Mouse (Mus musculus): ENCODE measurements around the gene Esr1.
"Not testable (repeated sequence)": the region's sequence is repeated elsewhere in the genome, so short reads cannot be mapped to it uniquely, and the experiment has no call there.

The Esr1 gene

DNA sequence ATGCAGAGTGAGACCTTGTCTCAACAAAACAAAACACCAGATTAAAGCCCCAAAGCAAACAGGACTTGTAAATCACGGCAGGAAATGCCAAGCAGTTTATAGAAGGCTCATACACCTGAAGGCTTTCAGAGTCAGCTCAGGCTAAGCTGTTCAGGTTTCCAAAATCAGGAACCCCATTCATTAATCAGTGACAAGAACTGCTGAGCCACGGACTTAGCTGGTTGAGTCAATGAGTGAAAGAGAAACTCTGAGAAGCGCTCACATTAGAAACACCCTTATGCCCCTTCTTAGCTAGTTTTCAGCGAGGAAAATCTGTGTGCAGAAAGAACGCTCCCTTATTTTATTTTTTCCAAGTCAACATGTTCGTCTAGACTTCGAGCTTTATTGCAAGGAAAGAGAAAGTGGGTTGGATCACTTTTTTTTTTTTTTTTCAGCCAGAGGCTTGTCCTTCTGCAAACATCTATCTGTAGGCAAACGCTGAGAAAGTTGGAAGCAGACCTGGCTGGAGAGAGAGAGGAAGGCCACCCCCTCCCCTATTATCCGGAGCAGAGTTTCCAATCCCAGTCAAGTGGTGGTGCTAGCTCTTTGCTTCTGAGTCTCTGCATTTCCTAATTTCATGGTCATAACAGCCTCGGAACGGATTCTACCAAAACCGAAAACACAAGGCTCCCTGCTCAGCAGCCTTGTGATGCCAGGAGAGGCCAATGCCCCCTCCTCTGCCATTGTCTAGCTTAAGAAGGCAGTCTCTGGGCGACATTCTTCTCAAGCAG, at the start of gene Esr1:
TSS of gene Esr1 (plus strand) at position 208 of the 770 bp plus-strand sequence.
- no peak for DNase-seq (ENCODE audit: low spot score in 2 of 2)

DNA sequence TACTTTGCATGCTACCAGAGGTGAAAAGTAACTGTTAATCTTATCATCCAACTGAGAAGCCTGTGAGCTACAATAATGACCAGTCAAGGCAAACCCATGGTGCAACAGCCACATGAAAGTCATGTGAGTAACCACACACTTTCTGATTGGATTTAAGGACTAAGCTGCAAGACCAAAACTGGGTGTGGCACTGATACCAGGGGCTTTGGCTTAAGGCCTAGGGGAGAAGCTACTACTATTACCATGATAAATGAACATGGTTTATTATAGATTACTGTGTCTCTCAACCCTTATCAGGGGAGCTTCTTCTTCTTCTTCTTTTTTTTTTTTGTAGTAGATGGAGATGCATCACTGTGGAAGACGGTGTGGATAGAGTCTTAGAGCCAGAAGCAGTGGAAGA, 46.2 kb upstream of the Esr1 start:
- DNase-seq (ENCODE audit: low spot score in 2 of 2), result no peak

DNA sequence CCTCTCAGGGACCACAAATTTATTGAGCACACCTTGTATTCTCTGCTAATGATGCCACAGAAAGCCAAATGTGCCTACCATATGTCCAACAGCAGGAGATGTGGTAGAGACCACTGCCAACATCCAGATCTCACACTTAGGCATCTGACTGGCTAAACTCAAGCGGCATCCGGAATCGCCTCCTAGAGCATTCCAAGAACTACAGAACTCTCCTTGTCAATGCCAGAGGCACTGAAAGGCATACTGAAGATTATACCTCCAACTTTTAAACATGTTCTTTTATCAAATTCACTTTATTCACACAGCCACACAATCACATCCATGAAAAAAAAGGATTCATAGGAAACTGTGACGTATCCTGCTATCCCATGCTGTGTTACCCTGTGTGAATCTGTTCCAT, 40.6 kb upstream of the Esr1 start:
- no peak for DNase-seq (ENCODE audit: low spot score in 2 of 2)

DNA sequence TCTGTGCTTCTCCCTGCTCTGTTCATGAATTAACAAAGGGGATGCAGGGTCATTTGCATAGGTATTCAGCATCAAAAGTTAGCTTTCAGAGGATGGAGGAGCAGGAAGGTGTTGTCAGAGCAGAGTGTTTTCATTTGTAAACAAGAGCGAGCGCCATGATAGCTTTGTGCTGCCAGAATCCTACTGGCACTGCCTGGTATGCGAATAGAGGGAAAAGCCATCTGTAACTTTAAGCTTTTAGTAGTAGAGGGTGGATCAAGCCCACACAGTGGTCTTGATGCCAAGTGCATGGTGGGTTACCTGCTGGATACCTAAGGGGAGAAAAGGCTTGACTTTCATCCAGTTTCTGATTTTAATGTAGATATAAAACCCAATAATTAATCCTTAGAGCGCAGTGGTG, 40.1 kb upstream of the Esr1 start:
- DNase-seq (ENCODE audit: low spot score in 2 of 2), result no peak

DNA sequence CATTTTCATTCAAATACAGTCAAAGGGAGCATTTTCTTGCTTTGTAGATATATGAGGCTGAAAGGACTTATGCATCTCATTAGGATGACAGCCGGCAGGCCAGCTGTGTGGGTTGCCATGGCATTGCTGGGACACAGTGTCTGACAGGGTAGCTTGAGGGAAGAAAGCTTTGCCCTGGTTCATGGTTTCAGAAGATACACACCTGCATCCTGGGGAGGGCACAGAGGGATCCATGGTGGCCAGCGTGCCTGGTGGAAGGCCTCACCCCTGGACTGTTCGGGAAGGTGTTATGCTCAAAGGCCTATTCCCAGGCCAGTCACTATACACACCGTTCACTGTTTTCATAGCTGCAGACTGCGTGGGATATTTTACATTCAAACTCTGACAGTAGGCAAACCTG, 29.5 kb upstream of the Esr1 start:
- DNase-seq (ENCODE audit: low spot score in 2 of 2), result no peak

DNA sequence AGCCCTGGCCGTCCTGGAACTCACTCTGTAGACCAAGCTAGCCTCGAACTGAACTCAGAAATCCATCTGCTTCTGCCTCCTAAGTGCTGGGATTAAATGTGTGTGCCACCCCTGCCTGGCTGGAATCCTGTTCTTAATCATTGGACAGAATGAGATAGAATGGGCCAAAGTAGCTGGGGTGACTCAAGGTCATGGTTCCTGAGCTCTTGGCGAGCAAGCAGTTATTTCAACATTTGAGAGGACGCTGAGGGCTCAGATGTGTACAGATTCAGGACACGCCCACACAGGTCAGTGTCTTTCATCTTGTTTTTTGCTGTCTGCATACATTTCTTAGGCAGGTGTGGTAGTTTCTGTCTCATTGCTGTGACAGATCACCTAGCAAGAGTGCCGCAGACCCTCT, 24.7 kb upstream of the Esr1 start:
- no peak for DNase-seq (ENCODE audit: low spot score in 2 of 2)

DNA sequence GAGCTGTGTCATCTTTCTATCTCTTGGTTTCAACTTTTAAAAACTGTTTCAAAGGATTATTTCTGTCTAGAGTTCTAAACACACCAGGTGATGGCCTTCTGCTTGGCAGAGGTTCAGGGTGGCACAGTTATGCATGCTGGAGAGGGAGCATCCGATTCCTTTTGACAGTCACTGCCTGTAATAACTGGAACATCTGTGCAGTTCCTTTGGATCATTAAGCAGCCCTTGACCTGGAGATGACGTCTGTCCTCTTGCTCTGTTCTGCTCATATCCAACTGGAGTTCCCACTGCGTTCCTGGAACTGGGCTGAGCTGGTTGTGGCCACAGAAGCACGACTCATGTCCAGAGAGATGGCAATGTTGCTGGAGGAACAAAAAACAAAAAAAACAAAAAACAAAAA, 21.8 kb upstream of the Esr1 start:
- no peak for DNase-seq (ENCODE audit: low spot score in 2 of 2)

DNA sequence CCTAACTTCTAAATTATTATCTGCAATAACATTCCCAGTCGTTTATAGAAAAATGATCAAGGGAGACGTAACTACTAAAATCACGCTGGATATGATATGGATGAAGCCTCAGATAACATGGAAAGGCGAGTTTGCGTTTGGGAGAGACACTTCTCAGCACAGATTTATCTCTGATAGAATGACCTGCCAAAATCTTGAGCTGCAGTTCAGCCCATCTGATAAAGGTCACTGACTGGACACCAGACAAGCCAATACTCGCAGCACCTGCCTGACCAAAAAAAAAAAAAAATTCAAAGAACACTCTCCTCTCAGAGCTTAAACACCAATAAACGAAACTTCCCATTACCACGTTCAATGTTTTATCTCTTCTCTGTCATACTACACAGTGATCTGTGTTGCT, 20.4 kb upstream of the Esr1 start:
- no peak for DNase-seq (ENCODE audit: low spot score in 2 of 2)

DNA sequence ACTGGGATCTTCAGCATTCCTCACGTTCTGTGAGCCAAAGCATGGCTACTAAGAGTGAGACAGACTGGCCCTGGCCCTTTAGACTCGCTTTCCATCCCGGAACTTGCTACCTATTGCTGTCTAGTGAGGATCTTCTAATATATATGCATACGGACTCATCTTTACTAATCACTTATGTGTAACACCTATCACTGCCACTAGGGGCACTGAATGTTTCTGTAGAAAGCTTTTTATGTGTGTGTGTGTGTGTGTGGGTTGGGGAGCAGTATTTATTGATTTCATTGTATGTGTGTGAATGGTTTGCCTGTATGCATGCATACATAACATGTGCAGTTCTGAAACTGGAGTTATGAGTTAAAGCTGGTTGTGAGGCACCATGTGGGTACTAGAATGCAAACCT, 17.6 kb upstream of the Esr1 start:
- no peak for DNase-seq (ENCODE audit: low spot score in 2 of 2)

DNA sequence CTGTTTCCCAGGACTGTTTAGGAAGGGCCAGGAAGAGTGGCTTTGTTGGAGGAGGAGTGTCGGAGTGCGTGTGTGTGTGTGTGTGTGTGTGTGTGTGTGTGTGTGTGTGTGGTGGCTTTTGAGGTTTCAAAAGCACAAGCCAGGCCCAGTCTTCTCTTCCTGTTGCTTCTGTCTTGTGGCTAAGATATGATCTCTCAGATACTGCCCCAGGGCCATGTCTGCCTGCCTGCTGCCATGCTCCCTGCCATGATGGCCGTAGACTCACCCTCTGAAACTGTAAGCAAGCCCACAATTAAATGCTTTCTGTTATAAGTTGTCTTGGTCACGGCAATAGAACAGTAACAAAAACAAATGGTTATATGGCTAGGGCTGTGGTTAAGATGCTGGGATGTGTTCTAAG, 14.2 kb upstream of the Esr1 start:
- no peak for DNase-seq (ENCODE audit: low spot score in 2 of 2)

DNA sequence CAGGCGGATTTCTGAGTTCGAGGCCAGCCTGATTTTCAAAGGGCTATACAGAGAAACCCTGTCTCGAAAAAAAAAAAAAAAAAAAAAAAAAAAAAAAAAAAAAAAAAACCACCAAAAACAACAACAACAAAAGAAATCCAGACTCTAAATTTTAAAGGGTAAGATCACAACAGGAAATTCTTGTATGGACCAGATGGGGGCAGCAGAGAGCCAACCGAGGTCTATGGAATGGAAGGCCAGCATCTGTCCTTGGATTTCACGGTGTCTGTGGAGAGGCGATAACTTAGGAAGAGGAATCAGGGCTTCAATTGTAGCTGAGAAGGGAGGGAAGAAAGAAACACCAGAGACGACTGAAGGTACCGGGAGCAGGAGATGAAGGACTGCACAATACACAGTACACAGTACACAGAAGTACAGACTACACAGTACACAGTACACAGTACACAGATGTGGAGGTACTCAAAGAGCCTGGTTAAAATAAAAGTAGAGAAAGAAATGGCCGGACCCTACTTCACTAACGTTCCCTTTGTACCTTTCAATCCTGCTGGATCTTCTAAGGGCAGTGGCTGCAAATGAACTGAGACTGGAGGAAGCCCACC, 13.1 kb upstream of the Esr1 start:
- DNase-seq (ENCODE audit: low spot score in 2 of 2), result peak in 1 of 2 experiments; percentile 31

DNA sequence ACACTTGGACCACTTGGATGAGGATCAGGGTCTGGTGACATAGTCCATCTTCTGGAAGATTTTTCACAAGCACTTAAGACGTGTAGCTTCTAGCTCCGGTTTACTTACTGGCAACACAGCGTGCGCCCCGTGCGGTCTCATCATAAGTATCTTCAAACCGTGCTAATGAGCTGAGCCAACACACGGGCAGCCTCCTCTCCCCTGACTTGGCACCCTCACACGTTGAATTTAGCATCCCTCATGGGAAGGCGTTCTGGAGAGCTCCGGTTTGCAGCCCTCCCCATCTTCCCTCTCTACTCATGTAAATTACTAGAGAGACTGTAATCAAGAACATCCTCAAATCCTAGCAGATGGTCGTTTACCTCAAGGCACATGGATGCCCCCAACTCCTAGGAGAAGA, 12.5 kb upstream of the Esr1 start:
- peak in 1 of 2 experiments; percentile 9 for DNase-seq (ENCODE audit: low spot score in 2 of 2)

DNA sequence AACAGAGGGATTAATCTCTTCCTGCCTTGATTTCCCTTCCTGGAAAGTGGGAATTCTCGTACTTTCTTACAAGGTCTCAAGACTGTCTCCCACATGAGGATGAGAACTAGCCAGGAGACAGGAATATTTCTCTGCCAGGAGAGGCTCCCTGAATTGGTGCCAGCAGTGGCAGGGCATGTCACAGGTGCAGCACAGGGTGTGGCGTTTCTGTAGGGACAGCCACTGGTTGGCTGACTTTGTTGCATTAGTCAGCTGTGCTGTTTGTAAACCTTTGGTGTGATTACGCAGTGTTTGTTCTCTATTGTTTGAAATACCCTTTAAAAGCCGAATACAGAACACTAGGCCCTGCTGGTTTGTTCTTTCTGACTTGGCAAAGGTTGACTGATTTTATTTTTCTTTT, 11.8 kb upstream of the Esr1 start:
- no peak for DNase-seq (ENCODE audit: low spot score in 2 of 2)

DNA sequence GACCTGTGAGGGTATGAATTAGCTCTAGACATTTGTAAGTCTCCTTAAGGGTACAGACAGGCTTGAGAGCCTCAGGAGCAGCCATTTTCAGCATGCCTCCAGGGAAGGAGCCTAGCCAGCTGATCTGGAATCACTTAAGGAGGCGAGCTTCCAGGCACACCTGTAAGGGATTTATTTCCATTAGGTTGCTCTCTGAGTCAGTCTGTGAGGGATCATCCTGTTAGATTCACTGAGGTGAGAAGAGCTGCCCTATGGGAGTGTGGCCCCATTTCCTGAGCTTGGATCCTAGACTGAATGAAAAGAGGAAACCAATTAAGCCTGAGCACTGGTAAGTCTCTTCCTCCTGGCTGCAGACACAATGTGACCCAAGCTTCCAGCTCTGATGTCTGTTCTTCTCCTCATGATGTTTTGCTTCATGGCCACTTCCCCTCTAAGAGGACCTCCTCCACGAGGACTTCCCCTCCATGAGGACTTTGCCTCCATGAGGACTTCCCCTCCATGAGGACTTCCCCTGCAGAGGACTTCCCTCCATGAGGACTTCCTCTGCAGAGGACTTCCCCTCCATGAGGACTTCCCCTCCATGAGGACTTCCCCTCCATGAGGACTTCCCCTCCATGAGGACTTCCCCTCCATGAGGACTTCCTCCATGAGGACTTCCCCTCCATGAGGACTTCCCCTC, 10.5 kb upstream of the Esr1 start:
- no peak for DNase-seq (ENCODE audit: low spot score in 2 of 2)

DNA sequence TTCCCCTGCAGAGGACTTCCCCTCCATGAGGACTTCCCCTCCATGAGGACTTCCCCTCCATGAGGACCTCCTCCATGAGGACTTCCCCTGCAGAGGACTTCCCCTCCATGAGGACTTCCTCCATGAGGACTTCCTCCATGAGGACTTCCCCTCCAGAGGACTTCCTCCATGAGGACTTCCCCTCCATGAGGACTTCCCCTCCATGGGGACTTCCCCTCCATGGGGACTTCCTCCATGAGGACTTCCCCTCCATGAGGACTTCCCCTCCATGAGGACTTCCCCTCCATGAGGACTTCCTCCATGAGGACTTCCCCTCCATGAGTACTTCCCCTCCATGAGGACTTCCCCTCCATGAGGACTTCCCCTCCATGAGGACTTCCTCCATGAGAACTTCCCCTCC, 9.8 kb upstream of the Esr1 start:
- DNase-seq (ENCODE audit: low spot score in 2 of 2), result not testable (repeated sequence)

DNA sequence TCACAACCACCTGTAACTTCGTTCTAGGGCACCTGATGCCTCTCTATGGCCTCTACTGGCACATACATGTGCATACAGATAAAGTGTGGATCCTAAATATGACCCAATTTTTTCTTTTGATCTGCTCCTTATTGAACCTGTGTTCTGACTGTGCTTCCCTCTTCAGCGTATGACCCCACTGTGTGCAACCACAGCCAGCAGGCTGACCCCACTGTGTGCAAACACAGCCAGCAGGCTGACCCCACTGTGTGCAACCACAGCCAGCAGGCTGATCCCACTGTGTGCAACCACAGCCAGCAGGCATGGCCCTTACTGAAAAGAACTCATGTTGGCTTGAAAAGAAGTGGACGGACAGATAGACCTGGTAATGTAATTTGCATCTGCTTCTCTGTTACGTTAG, 8.9 kb upstream of the Esr1 start:
- DNase-seq (ENCODE audit: low spot score in 2 of 2), result no peak

DNA sequence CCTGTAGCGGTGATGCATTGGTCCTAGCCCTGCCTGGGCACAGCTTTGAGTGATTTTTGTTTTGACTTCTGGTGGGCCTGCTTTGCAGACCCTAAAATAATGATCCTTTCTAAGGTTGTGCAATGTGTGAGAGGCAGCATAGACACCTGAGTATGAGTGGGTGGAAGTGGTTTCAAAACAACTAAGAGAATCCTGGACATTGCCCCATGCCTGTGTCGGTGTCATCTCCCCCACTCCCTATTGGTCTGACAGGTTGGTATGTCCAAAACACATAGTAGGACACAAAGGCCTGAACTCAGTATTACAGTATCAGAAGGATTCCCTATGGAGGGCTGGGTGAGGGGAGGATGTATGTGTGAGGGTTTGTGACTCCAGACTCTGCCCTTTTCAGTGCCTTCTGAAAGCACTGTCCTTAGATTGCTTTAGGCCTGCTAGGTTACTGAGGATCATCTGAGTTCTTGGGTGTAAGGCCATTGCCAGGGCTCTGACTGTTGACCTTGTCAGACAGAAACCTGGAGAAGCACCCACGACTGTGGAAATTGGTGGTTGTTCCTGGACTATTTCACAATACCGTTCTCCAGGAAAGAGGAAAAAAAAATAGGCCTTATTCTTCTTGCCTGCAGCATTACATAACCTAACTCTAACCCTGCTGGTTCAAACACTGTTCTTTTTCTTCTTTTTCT, 6.7 kb upstream of the Esr1 start:
- DNase-seq (ENCODE audit: low spot score in 2 of 2), result no peak

DNA sequence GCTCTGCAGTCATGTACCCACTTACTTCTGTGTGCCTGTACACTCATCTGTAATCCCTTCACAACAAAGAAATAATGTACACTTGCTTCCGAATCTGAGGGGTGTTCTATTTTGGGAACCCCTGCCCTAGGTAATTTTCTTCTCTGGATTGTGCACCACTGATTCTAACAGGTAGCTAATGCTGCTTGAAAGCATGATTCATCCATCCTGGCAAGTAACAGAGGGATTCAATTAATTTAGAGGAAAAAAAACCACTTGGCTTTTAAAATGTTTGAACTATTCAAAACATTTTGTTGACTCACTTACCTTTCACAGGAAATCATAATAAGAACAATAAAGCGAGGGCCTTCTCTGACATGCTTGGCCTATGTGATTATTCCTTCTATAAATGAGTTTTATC, 1.2 kb upstream of the Esr1 start:
- DNase-seq (ENCODE audit: low spot score in 2 of 2), result no peak

DNA sequence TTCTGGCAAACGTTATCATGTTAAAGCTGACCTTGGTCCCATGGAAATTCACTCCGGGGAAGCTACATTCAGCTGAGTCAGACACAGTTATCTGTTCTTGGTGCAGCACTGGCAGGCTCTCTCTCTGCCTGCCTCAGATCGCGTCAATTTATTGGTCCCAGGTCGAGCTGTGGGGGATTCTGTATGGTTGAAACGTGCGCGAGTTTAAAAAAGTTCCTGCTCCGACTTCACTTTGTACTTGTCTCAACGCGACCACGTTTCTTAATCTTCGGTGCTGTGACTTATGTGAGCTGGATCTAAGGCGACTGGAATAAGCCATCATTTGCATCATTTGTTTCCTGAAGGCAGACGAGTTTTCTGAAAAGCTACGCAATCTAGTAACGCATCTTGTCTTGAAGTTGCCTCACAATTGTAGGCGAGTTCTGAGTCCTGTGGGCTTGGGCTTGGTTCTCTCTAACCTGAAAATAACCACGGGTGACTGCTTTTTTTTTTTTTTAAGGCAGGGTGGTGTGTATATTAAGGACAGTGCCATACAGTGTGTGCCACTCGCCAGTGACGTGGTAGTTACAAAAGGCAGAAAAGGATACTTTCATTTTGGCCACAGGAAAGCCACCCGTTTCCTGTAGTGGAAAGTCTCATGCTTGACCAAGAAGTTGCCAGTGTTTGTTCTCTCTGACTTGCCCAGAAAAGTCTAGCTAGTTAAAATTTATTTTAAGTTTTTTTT, 1.1 kb downstream of the Esr1 start:
- DNase-seq (ENCODE audit: low spot score in 2 of 2), result no peak

DNA sequence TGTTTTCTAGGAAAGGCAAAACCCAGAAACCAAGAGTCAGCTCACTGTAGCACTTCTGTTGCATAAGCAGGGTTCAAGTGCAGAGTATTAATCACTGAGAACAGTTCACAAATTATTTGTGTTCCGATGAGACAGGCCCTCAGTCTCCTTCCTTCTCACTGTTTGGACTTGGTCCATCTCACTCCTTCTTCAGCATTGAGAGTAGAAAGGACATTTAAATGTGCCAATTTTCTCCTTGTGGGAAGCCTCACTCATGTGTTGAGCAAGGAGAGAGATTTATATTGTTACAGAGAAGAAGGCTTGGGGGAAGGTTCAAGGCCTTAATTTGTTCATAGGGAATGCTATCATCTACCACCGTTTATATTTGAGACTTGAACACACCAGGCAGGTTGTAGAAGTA, 6.6 kb downstream of the Esr1 start:
- no peak for DNase-seq (ENCODE audit: low spot score in 2 of 2)

DNA sequence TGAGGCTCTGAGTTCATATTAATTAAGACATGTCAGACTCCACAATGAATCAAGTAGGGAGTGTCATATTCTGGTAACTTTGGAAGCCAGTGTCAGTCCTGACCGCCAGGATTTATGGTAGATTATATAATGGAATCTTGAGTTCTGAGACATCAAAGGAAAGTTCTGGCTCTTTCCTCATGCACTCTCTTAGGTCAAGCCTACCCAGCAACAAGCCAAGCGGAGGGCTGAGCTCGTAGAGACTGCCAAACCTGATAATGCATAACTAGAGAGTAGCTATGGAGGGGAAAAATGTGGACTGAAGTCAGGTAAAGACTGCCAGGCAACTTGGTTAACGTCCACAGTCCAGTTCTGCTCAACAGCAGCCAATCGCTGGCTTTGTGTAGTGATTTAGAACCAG, 7.3 kb downstream of the Esr1 start:
- no peak for DNase-seq (ENCODE audit: low spot score in 2 of 2)

DNA sequence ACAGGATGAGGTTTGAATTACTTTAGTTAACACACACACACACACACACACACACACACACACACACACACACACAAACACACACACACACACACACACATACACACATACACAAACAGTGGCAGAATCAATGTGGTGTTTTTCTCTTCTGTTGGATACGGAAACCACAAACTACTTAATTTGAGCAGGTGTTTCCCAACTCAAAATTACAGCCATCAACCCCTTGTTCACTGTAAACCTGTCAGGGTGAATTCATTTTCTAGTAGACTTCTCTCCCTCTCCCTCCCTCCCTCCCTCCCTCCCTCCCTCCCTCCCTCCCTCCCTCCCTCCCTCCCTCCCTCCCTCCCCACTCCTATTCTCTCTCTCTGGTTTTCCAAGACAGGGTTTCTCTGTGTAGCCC, 8.0 kb downstream of the Esr1 start:
- not testable (repeated sequence) for DNase-seq (ENCODE audit: low spot score in 2 of 2)

Measured in frontal cortex, postnatal 10 days (tissue).